Mouse (Mus musculus) midbrain, embryonic 16.5 days (tissue): ENCODE results near the gene Pck1. TPM values are rescaled to one million over a fixed set of nuclear protein-coding genes. Genes with fewer than 3 reads are reported as not detected.

Experiments
- ATAC-seq: fragments of 200-750 bp; cut with Nextera tagmentation; 2 replicates; pipeline ENCODE4 v1.8.0; 2017; ENCODE audit warnings: moderate TSS enrichment
- H3K27ac ChIP-seq: fragments of 300-500 bp; sonication (generic); 2 replicates; pipeline ENCODE4 v1.5.1; 2014; ENCODE audit warnings: mild to moderate bottlenecking, low read length, mixed read lengths
- H3K27me3 ChIP-seq: fragments of 300-500 bp; sonication (generic); 2 replicates; pipeline ENCODE4 v1.6.1; 2014; ENCODE audit warnings: low read depth, low read length, mixed read lengths; ENCODE audit not compliant: control insufficient read depth, insufficient read depth
- H3K36me3 ChIP-seq: fragments of 300-500 bp; sonication (generic); 2 replicates; pipeline ENCODE4 v1.6.1; 2014; ENCODE audit warnings: mild to moderate bottlenecking, low read length, moderate library complexity, mixed read lengths; ENCODE audit not compliant: control insufficient read depth, insufficient read depth
- H3K4me1 ChIP-seq: fragments of 300-500 bp; sonication (generic); 2 replicates; pipeline ENCODE4 v1.6.1; 2014; ENCODE audit warnings: mild to moderate bottlenecking, low read length, mixed read lengths; ENCODE audit not compliant: control insufficient read depth, insufficient read depth
- H3K4me2 ChIP-seq: fragments of 300-500 bp; sonication (generic); 2 replicates; pipeline ENCODE4 v1.6.1; 2014; ENCODE audit warnings: mild to moderate bottlenecking, low read length, mixed read lengths
- H3K4me3 ChIP-seq: fragments of 300-500 bp; sonication (generic); 2 replicates; pipeline ENCODE4 v1.5.1; 2014; ENCODE audit warnings: low read depth, mild to moderate bottlenecking, low read length, moderate library complexity, mixed read lengths
- H3K9ac ChIP-seq: fragments of 300-500 bp; sonication (generic); 2 replicates; pipeline ENCODE4 v1.6.1; 2014; ENCODE audit warnings: low read depth, low read length, mixed read lengths
- H3K9me3 ChIP-seq: fragments of 300-500 bp; sonication (generic); replicated peaks from 2 replicates; pipeline ENCODE4 v1.6.1; 2014; ENCODE audit warnings: mild to moderate bottlenecking, low read length, mixed read lengths; ENCODE audit not compliant: control insufficient read depth, poor library complexity, severe bottlenecking
- WGBS: fragments of 180-500 bp; shearing (Covaris S2); extraction: QIAGEN DNeasy Blood & Tissue Kit; methylation state at CpG from one replicate; pipeline ENCODE4 v1.1.7; 2014; 5-methylcytosine and 5-hydroxymethylcytosine counted together
- polyA plus RNA-seq: library from polyadenylated mRNA; unstranded; fragments of >200 nt; fragmentation: Nextera tagmentation; extraction: Ambion mirVana; gene quantifications from 2 replicates; pipeline ENCODE4 v1.2.1, GENCODE M21; 2015

Gene Pck1
- polyA plus RNA-seq, 1 experiment from 2014 or later: not detected

DNA sequence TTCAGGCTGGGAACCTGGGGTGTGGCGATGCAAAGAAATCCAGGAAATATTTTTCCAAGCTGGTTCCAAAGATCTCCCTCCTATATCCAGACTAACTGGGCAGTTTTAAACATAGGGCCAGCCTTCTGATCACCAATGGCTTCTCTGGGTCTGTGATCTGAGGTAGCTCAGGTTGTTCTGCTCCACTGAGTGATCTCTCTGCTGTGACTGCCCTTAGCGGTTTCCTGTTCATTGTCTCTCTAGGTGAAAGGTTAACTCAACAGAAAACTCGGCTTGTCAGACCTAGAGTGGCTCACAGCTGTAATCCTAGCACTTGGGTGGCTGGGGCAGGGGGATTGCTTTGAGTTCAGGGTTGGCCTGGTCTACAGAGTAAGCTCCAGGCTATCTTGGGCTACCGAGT lies 4.5 kb downstream of the Pck1 start:
- no peaks in the 10 kb centered on the region for H3K4me1 ChIP-seq
- no peaks in the 10 kb centered on the region for H3K9me3 ChIP-seq
- H3K4me3 ChIP-seq: no peak overlapping the region
- no peak overlapping the region for H3K4me2 ChIP-seq
- H3K27me3 ChIP-seq: no peaks in the 10 kb centered on the region
- WGBS: 55% methylated on average over 4 of the region's 4 CpGs
- H3K9ac ChIP-seq: no peak overlapping the region
- no peaks in the 10 kb centered on the region for H3K36me3 ChIP-seq
- ATAC-seq: no peak
- H3K27ac ChIP-seq: no peak overlapping the region

DNA sequence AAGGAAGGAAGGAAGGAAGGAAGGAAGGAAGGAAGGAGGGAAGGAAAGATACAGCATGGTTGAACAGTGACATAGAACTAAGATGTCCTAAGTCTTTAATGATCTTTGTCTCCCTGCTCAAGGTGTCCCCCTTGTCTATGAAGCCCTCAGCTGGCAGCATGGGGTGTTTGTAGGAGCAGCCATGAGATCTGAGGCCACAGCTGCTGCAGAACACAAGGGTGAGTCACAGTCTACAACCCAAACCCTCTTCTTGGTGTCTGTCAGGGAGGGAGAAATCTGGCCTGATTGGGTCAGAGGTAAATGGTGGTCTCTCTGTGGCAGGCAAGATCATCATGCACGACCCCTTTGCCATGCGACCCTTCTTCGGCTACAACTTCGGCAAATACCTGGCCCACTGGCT lies 5.0 kb downstream of the Pck1 start:
- Histone ChIP-seq H3K27me3 (no peaks in the 10 kb centered on the region), H3K9me3 (no peaks in the 10 kb centered on the region), H3K4me3 (no peak overlapping the region), H3K4me2 (no peak overlapping the region), H3K4me1 (no peaks in the 10 kb centered on the region), H3K9ac (no peak overlapping the region), H3K36me3 (no peaks in the 10 kb centered on the region), H3K27ac (no peak overlapping the region)
- 97% methylated on average over 4 of the region's 4 CpGs for WGBS
- no peak for ATAC-seq

DNA sequence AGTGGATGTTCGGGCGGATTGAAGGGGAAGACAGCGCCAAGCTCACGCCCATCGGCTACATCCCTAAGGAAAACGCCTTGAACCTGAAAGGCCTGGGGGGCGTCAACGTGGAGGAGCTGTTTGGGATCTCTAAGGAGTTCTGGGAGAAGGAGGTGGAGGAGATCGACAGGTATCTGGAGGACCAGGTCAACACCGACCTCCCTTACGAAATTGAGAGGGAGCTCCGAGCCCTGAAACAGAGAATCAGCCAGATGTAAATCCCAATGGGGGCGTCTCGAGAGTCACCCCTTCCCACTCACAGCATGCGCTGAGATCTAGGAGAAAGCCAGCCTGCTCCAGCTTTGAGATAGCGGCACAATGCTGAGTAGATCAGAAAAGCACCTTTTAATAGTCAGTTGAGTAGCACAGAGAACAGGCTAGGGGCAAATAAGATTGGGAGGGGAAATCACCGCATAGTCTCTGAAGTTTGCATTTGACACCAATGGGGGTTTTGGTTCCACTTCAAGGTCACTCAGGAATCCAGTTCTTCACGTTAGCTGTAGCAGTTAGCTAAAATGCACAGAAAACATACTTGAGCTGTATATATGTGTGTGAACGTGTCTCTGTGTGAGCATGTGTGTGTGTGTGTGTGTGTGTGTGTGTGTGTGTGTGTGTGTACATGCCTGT lies 5.7 kb downstream of the Pck1 start:
- Histone ChIP-seq H3K9me3 (no peaks in the 10 kb centered on the region), H3K27ac (no peak overlapping the region), H3K36me3 (no peaks in the 10 kb centered on the region), H3K4me2 (no peak overlapping the region), H3K4me1 (no peaks in the 10 kb centered on the region), H3K4me3 (no peak overlapping the region), H3K27me3 (no peaks in the 10 kb centered on the region), H3K9ac (no peak overlapping the region)
- ATAC-seq: no peak
- WGBS: 90% methylated on average over 19 of the region's 19 CpGs

DNA sequence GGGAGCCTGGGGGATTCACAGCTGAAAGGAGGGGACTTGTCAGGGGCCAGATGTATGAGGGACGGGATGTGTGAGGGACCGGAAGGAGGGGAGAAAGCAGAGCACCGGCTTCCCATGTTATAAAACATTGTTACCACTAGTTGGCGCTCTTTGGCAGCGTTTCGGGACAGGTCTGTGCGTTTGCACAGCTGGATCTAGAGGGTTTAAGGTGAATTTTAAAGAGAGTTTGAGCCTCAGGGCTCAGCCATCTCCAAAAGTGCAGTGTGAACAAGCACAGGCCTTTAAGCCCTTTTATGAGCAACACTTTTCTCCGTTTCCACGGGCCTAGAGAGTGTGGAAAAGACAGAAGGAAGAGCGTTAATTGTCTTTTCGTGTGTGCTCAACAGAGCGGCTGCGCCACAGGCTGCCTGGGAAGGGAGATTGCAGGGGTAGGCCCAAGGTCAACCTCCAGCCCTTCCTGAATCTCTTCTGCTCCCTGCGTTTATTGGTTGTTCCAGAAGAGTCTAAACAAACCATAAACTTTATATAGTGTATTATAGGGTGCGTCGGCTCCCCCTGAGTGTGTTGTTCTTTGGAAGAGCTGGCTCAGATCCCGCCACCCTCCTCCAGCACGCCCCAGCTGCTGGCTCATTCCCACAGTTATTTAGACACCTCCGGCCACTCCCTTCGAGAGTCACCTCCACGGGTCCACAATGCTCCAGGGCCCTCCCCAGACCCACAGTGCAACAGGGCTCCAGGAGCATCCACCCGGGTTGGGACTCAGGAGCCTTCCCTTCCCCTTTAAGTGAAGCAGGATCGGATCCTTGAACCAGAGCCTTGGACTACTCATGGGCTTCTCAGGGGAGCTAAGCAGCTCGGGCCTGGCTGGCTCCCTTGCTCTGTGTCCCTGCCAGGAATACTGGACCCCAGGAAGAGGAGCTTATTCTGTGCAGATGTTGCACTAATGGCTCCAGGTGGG lies 6.8 kb downstream of the Pck1 start:
- Histone ChIP-seq H3K36me3 (no peaks in the 10 kb centered on the region), H3K27me3 (no peaks in the 10 kb centered on the region), H3K4me1 (no peaks in the 10 kb centered on the region), H3K4me2 (peak overlapping the region; percentile 31; the same call in 1 of the 2 replicates), H3K27ac (no peak overlapping the region), H3K9me3 (no peaks in the 10 kb centered on the region), H3K4me3 (no peak overlapping the region), H3K9ac (no peak overlapping the region)
- peak; percentile 68 for ATAC-seq
- WGBS: 55% methylated on average over 24 of the region's 24 CpGs

DNA sequence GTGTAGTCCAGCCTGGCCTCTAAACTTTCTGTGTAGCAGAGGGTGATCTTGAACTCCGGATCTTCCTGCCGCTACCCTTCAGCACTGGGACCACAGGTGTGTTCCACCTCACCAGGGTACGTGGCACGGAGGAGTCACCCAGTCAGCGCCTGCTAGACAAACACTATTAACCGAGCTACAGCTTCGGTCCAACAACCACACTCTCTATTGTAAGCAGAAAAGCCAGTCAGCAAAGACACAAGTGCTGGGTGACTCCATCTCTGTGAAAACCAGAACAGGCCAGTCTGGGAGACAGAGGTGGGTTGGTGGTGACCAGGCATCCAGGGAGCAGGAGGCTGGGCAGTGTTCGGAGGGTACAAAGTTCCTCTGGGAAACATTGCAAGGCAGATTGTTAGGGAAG lies 10.5 kb downstream of the Pck1 start:
- no peak overlapping the region for H3K27ac ChIP-seq
- H3K9ac ChIP-seq: no peak overlapping the region
- no peak overlapping the region for H3K4me2 ChIP-seq
- ATAC-seq: no peak
- no peaks in the 10 kb centered on the region for H3K4me1 ChIP-seq
- no peaks in the 10 kb centered on the region for H3K9me3 ChIP-seq
- 88% methylated on average over 8 of the region's 8 CpGs for WGBS
- no peaks in the 10 kb centered on the region for H3K27me3 ChIP-seq
- H3K4me3 ChIP-seq: no peak overlapping the region
- no peaks in the 10 kb centered on the region for H3K36me3 ChIP-seq

DNA sequence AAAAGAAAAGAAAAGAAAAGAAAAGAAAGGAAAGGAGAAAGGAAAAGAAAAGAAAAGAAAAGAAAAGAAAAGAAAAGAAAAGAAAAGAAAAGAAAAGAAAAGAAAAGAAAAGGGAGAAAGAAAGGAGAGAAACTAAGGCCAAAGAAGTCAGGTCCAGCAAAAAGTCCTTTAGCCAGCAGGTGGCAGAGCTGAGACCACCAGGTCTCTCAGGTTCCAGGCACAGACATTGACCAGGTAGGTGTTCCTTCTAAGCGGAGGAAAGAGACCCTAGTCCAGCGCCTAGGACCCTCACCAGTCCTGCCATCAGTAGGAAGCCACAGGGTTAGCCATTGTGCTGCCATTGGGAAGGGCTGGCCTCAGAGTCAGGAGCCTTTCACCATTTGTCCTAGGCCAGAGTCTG lies 11.5 kb downstream of the Pck1 start:
- no peak overlapping the region for H3K27ac ChIP-seq
- H3K9me3 ChIP-seq: no peaks in the 10 kb centered on the region
- no peak overlapping the region for H3K4me2 ChIP-seq
- H3K4me1 ChIP-seq: no peaks in the 10 kb centered on the region
- 43% methylated on average over 2 of the region's 2 CpGs for WGBS
- no peaks in the 10 kb centered on the region for H3K27me3 ChIP-seq
- H3K4me3 ChIP-seq: no peak overlapping the region
- no peak for ATAC-seq
- H3K9ac ChIP-seq: no peak overlapping the region
- H3K36me3 ChIP-seq: no peaks in the 10 kb centered on the region

DNA sequence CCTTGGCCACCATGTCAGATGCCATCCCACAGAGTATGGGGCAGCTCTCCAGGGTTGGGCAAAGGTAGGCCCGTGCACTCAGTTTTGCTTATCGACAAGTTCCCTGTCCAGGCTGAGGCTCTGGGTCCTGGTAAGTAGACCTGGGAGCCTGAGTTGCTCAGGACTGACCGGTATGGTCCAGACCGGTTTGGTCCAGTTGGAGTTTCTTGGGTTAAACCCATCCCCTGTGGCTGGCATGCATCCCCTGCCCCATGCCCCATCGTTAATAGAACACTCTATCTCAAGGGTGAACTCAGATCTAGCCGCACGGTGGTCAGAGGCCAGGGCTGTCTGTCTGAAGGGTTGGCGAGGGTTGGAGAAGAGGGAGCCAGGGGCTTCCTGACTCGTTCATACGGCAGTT lies 12.1 kb downstream of the Pck1 start:
- H3K9me3 ChIP-seq: no peaks in the 10 kb centered on the region
- H3K9ac ChIP-seq: no peak overlapping the region
- no peak for ATAC-seq
- no peaks in the 10 kb centered on the region for H3K27me3 ChIP-seq
- no peak overlapping the region for H3K4me3 ChIP-seq
- 87% methylated on average over 10 of the region's 10 CpGs for WGBS
- H3K4me2 ChIP-seq: no peak overlapping the region
- no peak overlapping the region for H3K27ac ChIP-seq
- no peaks in the 10 kb centered on the region for H3K4me1 ChIP-seq
- H3K36me3 ChIP-seq: no peaks in the 10 kb centered on the region

DNA sequence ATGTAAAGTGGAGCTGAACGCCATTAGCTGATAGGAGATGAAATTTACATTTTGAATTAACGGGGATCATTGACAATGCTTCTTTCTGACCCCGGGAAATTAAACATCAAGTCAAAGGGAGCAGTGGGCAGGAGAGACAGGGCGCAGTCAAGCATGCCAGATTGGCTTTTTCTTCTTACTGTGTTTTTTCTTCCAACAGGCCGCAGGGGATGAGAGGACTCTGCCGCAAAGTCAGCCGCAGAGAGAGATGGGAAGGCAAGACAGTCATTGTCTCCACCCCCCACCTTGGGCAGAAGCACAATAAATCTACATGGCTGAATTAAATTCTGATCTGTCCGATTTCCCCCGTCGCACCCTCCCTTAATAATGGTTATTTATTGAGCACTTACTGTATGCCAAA lies 12.5 kb downstream of the Pck1 start:
- Histone ChIP-seq H3K4me1 (no peaks in the 10 kb centered on the region), H3K4me2 (no peak overlapping the region), H3K4me3 (no peak overlapping the region), H3K9me3 (no peaks in the 10 kb centered on the region), H3K27me3 (no peaks in the 10 kb centered on the region), H3K36me3 (no peaks in the 10 kb centered on the region), H3K27ac (no peak overlapping the region), H3K9ac (no peak overlapping the region)
- no peak for ATAC-seq
- WGBS: 83% methylated on average over 10 of the region's 10 CpGs

DNA sequence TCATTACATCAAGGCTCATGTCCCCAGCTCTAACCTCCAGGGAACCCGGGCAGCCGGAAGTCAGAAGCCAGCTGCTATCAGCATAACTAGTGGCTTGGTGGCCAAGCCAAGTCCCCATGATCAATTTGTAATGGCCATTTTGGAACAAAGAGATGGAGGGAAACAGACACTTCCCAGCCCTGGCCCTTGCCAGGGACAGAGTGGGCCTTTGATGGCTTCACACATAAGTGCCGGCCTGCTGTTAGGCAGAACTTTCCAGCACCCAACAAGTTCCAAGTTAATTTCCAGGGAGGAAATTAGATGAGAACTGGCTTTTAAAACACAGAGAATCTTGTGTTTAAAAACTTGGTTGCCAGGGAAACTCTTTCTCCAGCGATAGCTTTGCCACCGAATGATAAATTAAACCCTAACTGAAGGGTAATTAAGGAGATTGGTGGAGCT lies 15.6 kb downstream of the Pck1 start:
- peaks cover 17% of the 10 kb centered on the region for H3K4me1 ChIP-seq
- H3K9ac ChIP-seq: no peak overlapping the region
- H3K27ac ChIP-seq: no peak overlapping the region
- ATAC-seq: no peak
- H3K27me3 ChIP-seq: 0 out of 2 replicates have a peak, but pooled peaks cover 3% of the 10 kb centered on the region
- WGBS: 60% methylated on average over 5 of the region's 5 CpGs
- no peak overlapping the region for H3K4me3 ChIP-seq
- no peaks in the 10 kb centered on the region for H3K36me3 ChIP-seq
- no peaks in the 10 kb centered on the region for H3K9me3 ChIP-seq
- H3K4me2 ChIP-seq: no peak overlapping the region
